Mouse (Mus musculus): ENCODE measurements around the gene Rap1gap2. TPM values are rescaled to one million over a fixed set of nuclear protein-coding genes. Genes with fewer than 3 reads are reported as not detected.

Gene Rap1gap2
- total and polyA plus RNA-seq, 3 experiments: 5.8 to 10.1 TPM; not detected in 1

- no peak overlapping the region for H3K9ac ChIP-seq (ENCODE audit: control insufficient read depth, low read depth, low read length, poor library complexity, severe bottlenecking)
- no peaks in the 10 kb centered on the region for H3K9me3 ChIP-seq (replicated peaks; ENCODE audit: insufficient read depth, low read length)
- H3K4me1 ChIP-seq (ENCODE audit: control insufficient read depth in 1 of 2, insufficient read depth in 2 of 2, low read length in 2 of 2): peaks cover 0 to under 1% of the 10 kb centered on the region in 2 experiments; a peak in 2 of 4 replicates
- H3K36me3 ChIP-seq (ENCODE audit: control insufficient read depth in 1 of 2, insufficient read depth in 2 of 2, low read length in 2 of 2): no peaks in the 10 kb centered on the region
- no peaks in the 10 kb centered on the region for H3K27me3 ChIP-seq (ENCODE audit: control insufficient read depth in 1 of 2, insufficient read depth in 2 of 2, low read length in 2 of 2)
- H3K4me3 ChIP-seq (ENCODE audit: control insufficient read depth in 1 of 2, insufficient read depth in 1 of 2, low read depth in 2 of 2, low read length in 2 of 2): no peak overlapping the region
- H3K27ac ChIP-seq (ENCODE audit: control insufficient read depth, low read depth, low read length): no peak overlapping the region
- no peak for TF ChIP-seq MYC (IDR thresholded peaks at IDR 0.05; ENCODE audit: low read depth, low read length)
- no peak for TF ChIP-seq RCOR1 (IDR thresholded peaks at IDR 0.05; ENCODE audit: low read depth, low read length)
- TF ChIP-seq MXI1 (IDR thresholded peaks at IDR 0.05; ENCODE audit: low read depth, low read length): no peak
- no peak for TF ChIP-seq CHD1 (IDR thresholded peaks at IDR 0.05; ENCODE audit: low read depth, low read length)
- no peak for TF ChIP-seq ZNF384 (IDR thresholded peaks at IDR 0.05; ENCODE audit: low read depth, low read length)
- no peak for TF ChIP-seq KAT2A (conservative IDR thresholded peaks at IDR 0.05; ENCODE audit: low read depth, low read length)
- no peak for TF ChIP-seq ZC3H11A (IDR thresholded peaks at IDR 0.05; ENCODE audit: low read depth, low read length)
- no peak for TF ChIP-seq RAD21 (IDR thresholded peaks at IDR 0.05; ENCODE audit: low read depth, low read length)
- TF ChIP-seq USF1 (IDR thresholded peaks at IDR 0.05; ENCODE audit: low read depth, low read length): no peak
- no peak for TF ChIP-seq EP300 (IDR thresholded peaks at IDR 0.05; ENCODE audit: low read depth in 1 of 2, low read length in 2 of 2)
- TF ChIP-seq ELF1 (IDR thresholded peaks at IDR 0.05; ENCODE audit: low read depth, low read length): no peak
- no peak for TF ChIP-seq JUND (IDR thresholded peaks at IDR 0.05; ENCODE audit: low read depth, low read length)
- no peak for TF ChIP-seq POLR2A (IDR thresholded peaks at IDR 0.05; ENCODE audit: control insufficient read depth in 1 of 2, insufficient read depth in 1 of 2, low read depth in 1 of 2, low read length in 2 of 2, poor library complexity in 1 of 2)
- no peak for TF ChIP-seq ZMIZ1 (IDR thresholded peaks at IDR 0.05; ENCODE audit: low read depth, low read length)
- no peak for DNase-seq (ENCODE audit: low read depth, low spot score)
- no peaks in the 10 kb centered on the region for H3K79me2 ChIP-seq (ENCODE audit: control insufficient read depth, insufficient read depth, low read length, poor library complexity)
These were observed 18.5 kb downstream of the Rap1gap2 start for GRCm38 (mm10) chr11:74592246-74592645.

DNA sequence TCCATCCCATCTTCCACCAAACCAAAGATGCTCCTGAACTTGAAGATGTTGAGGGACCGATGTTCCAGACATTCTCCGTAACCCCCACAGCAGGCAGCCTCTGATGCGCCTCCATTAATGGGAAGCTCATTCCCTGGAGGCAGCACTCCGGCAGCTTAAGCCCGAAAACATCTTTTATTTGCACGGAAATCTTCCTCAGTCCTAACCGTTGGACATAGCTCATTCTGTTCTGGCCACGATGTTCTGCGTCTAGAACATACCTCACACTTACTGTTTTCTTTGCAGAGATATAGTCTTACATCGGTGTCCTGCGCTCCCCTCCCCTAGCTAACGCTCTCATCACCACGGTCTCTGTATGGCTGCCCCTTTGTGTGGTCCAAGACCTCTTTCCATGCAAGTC is 20.0 kb downstream of the Rap1gap2 start:
- Histone ChIP-seq H3K4me3 (ENCODE audit: control insufficient read depth in 1 of 2, insufficient read depth in 1 of 2, low read depth in 2 of 2, low read length in 2 of 2) (no peak overlapping the region), H3K79me2 (ENCODE audit: control insufficient read depth, insufficient read depth, low read length, poor library complexity) (no peaks in the 10 kb centered on the region), H3K9me3 (replicated peaks; ENCODE audit: insufficient read depth, low read length) (no peaks in the 10 kb centered on the region), H3K27me3 (ENCODE audit: control insufficient read depth in 1 of 2, insufficient read depth in 2 of 2, low read length in 2 of 2) (no peaks in the 10 kb centered on the region), H3K4me1 (ENCODE audit: control insufficient read depth in 1 of 2, insufficient read depth in 2 of 2, low read length in 2 of 2) (no peaks in the 10 kb centered on the region), H3K9ac (ENCODE audit: control insufficient read depth, low read depth, low read length, poor library complexity, severe bottlenecking) (no peak overlapping the region), H3K36me3 (ENCODE audit: control insufficient read depth in 1 of 2, insufficient read depth in 2 of 2, low read length in 2 of 2) (no peaks in the 10 kb centered on the region), H3K27ac (ENCODE audit: control insufficient read depth, low read depth, low read length) (no peak overlapping the region)
- no peak for TF ChIP-seq USF1 (IDR thresholded peaks at IDR 0.05; ENCODE audit: low read depth, low read length)
- DNase-seq (ENCODE audit: low read depth, low spot score): no peak

GRCm38 (mm10) chr11:74590239-74590596 is 20.5 kb downstream of the Rap1gap2 start:
- H3K4me1 ChIP-seq (ENCODE audit: control insufficient read depth in 1 of 2, insufficient read depth in 2 of 2, low read length in 2 of 2): no peaks in the 10 kb centered on the region
- H3K79me2 ChIP-seq (ENCODE audit: control insufficient read depth, insufficient read depth, low read length, poor library complexity): no peaks in the 10 kb centered on the region
- DNase-seq (ENCODE audit: low read depth, low spot score): no peak
- no peak overlapping the region for H3K27ac ChIP-seq (ENCODE audit: control insufficient read depth, low read depth, low read length)
- H3K9me3 ChIP-seq (replicated peaks; ENCODE audit: insufficient read depth, low read length): no peaks in the 10 kb centered on the region
- H3K36me3 ChIP-seq (ENCODE audit: control insufficient read depth in 1 of 2, insufficient read depth in 2 of 2, low read length in 2 of 2): no peaks in the 10 kb centered on the region
- H3K9ac ChIP-seq (ENCODE audit: control insufficient read depth, low read depth, low read length, poor library complexity, severe bottlenecking): no peak overlapping the region
- no peak overlapping the region for H3K4me3 ChIP-seq (ENCODE audit: control insufficient read depth in 1 of 2, insufficient read depth in 1 of 2, low read depth in 2 of 2, low read length in 2 of 2)
- no peak for TF ChIP-seq CTCF (IDR thresholded peaks at IDR 0.05 in 2 of 3, conservative IDR thresholded peaks at IDR 0.05 in 1 of 3; ENCODE audit: control insufficient read depth in 1 of 3, insufficient read depth in 1 of 3, low read depth in 2 of 3, low read length in 3 of 3, poor library complexity in 1 of 3, severe bottlenecking in 1 of 3)
- no peak for TF ChIP-seq HCFC1 (IDR thresholded peaks at IDR 0.05; ENCODE audit: low read depth, low read length)
- TF ChIP-seq TCF12 (IDR thresholded peaks at IDR 0.05; ENCODE audit: low read depth, low read length): no peak
- no peak for TF ChIP-seq USF2 (IDR thresholded peaks at IDR 0.05; ENCODE audit: borderline replicate concordance in 1 of 2, insufficient read depth in 1 of 2, low read depth in 1 of 2, low read length in 2 of 2)
- no peak for TF ChIP-seq SMC3 (IDR thresholded peaks at IDR 0.05; ENCODE audit: low read depth, low read length)
- TF ChIP-seq BHLHE40 (IDR thresholded peaks at IDR 0.05; ENCODE audit: borderline replicate concordance, low read depth, low read length): no peak
- no peaks in the 10 kb centered on the region for H3K27me3 ChIP-seq (ENCODE audit: control insufficient read depth in 1 of 2, insufficient read depth in 2 of 2, low read length in 2 of 2)
